Mouse (Mus musculus): ENCODE results near the gene Dmrta2. TPM values are rescaled to one million over a fixed set of nuclear protein-coding genes. Genes with fewer than 3 reads are reported as not detected.

The Dmrta2 gene
- polyA plus RNA-seq, 1 experiment from 2014 or later, result 0.14 TPM

DNA sequence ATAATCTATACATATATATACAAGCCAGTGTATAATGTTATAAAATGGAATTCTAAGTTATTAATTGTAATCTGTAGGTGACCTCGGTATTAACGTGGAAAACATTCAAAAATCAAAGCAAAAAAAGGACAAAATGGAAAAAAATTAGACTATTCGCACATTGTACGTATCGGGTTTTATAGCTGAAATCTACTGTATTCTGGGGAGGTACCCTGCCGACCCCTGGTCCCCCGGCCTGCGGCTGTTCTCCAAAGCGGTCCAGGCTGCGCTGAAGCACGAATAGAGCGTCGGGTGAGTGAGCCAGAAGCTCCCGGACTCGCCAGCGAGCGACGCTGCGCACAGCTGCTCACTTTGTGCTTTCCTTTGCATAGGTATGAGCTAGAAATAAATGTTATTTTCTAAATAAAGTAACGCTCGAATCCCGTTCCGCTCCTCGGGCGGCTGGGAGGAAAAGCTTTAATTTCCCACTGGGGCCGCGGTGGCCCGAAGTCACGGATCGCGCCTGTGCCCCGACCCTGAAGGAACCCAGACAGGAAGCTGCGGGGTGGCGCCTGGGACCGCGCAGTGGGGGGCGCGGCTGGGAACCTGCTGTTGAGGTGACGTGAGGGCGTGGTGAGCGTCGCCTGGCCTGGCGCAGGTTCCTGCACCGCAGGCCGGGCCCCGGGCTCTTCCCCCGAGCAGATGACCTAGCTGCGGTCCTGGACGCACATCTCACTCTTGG is 5.6 kb downstream of the Dmrta2 start:
- 1% methylated on average over 46 of the region's 49 CpGs for WGBS

GRCm38 (mm10) chr4:109984011-109984411 is 6.2 kb downstream of the Dmrta2 start:
- under 1% methylated on average over 24 of the region's 24 CpGs for WGBS
- Histone ChIP-seq H3K9me3 (ENCODE audit: control insufficient read depth, low read length) (no peaks in the 10 kb centered on the region), H3K4me2 (replicated peaks; ENCODE audit: low read depth, low read length) (no peak overlapping the region), H3K27me3 (ENCODE audit: control insufficient read depth, insufficient read depth, low read length) (peaks cover 95% of the 10 kb centered on the region), H3K4me3 (ENCODE audit: low read length) (peak overlapping the region; percentile 22; the same call in 1 of the 2 replicates), H3K36me3 (ENCODE audit: control insufficient read depth, insufficient read depth, low read length) (no peaks in the 10 kb centered on the region), H3K27ac (ENCODE audit: low read depth, low read length) (no peak overlapping the region), H3K4me1 (ENCODE audit: control insufficient read depth, insufficient read depth, low read length) (peaks cover 13% of the 10 kb centered on the region; the same call in 1 of the 2 replicates), H3K9ac (ENCODE audit: low read depth, low read length) (no peak overlapping the region)
- ATAC-seq (ENCODE audit: low FRiP score, low TSS enrichment), result peak; percentile 3; the same call in 1 of the 2 replicates

More for the DNA sequence above, 5.6 kb downstream of the Dmrta2 start:
- peak; percentile 21; the same call in 1 of the 2 replicates for ATAC-seq (ENCODE audit: low FRiP score, low TSS enrichment)
- Histone ChIP-seq H3K4me2 (replicated peaks; ENCODE audit: low read depth, low read length) (no peak overlapping the region), H3K9me3 (ENCODE audit: control insufficient read depth, low read length) (no peaks in the 10 kb centered on the region), H3K4me3 (ENCODE audit: low read length) (peak overlapping the region; percentile 22), H3K27me3 (ENCODE audit: control insufficient read depth, insufficient read depth, low read length) (peaks cover 94% of the 10 kb centered on the region), H3K27ac (ENCODE audit: low read depth, low read length) (no peak overlapping the region), H3K4me1 (ENCODE audit: control insufficient read depth, insufficient read depth, low read length) (peaks cover 14% of the 10 kb centered on the region; the same call in 1 of the 2 replicates), H3K36me3 (ENCODE audit: control insufficient read depth, insufficient read depth, low read length) (no peaks in the 10 kb centered on the region), H3K9ac (ENCODE audit: low read depth, low read length) (no peak overlapping the region)

DNA sequence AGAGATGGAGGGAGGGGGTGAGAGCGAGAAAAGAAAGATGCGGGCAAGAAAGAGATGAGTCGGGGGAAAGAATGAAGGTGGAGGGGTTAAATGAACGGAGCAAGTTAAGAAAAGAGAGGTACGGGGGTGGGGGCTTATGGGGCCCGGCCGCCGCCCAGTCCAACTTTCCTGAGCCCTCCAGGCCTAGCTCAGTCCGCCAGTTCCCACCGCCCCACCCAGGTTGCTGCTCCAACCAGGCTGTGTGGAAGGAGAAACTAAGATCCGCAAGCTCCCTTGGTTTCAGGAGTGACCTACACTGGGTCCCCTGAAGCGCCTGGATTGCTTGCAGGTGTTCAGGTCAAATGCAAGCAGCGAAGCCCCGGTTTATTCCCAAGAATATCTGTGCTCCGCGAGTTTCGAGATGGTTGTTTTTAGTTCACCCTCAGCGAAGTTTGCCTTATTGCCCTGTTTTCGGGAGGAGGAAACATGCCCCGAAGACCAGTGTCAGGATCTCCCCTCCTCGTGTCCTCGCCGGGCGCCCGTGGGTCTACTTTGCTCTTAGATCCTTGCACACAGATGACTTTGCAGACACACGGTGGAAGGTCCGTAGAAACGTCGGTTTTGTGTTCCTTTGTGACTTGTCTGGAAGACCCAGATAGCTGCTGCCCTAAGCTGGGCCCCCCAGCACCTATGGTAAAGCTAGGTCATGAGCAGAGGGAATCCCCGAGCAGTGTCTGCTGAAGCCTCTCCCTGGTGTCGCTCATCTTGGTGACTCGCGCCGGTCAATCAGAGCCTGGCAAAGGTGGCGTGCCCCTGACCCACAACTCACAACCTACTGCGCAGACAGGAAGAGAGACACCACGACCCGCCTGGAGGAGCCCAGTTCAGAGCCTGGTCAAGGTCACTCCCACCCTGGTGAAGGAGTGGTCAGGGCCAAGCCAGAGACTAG is 6.9 kb downstream of the Dmrta2 start:
- H3K27me3 ChIP-seq (ENCODE audit: control insufficient read depth, insufficient read depth, low read length), result peaks cover 96% of the 10 kb centered on the region
- no peak overlapping the region for H3K9ac ChIP-seq (ENCODE audit: low read depth, low read length)
- no peak overlapping the region for H3K4me2 ChIP-seq (replicated peaks; ENCODE audit: low read depth, low read length)
- H3K27ac ChIP-seq (ENCODE audit: low read depth, low read length), result no peak overlapping the region
- no peaks in the 10 kb centered on the region for H3K9me3 ChIP-seq (ENCODE audit: control insufficient read depth, low read length)
- H3K4me3 ChIP-seq (ENCODE audit: low read length), result no peak overlapping the region
- WGBS, result 1% methylated on average over 38 of the region's 38 CpGs
- ATAC-seq (ENCODE audit: low FRiP score, low TSS enrichment), result no peak
- H3K36me3 ChIP-seq (ENCODE audit: control insufficient read depth, insufficient read depth, low read length), result no peaks in the 10 kb centered on the region
- peaks cover 13% of the 10 kb centered on the region; the same call in 1 of the 2 replicates for H3K4me1 ChIP-seq (ENCODE audit: control insufficient read depth, insufficient read depth, low read length)

DNA sequence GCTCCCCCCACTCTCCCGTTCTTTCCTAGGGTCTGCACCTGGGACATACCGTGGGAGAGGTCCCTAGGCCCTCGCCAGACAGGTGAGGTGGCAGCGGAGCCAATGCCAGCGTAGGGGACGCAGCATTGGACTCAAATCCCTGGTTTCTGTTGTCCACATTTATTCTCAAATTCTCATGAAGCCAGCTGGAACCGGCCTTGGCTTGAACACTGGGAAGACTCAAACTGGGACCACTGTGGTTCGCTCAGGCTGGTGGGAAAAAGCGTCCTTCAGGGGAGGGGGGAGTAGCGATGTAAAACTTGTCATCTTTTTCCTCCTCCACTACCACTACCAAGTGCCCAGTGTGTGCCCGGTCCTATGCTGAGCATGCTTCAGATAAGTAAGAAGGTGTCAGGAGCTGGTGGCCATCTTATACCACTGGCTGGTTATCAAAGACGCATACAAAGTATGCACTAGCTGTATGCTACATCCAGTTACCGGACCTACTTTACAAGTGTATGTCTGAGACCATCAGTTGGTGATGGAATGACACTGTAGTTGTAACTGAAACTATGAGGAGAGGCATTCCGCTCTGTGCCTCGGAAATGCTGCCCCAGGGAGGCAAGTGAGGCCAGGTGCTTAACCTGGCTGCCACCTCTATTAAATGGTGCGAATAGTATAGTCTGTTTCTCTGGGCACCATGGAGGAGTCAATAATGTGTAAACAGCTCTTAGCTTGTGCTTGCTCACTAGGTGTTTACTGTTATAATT is 7.7 kb downstream of the Dmrta2 start:
- Histone ChIP-seq H3K4me3 (ENCODE audit: low read length) (no peak overlapping the region), H3K27ac (ENCODE audit: low read depth, low read length) (no peak overlapping the region), H3K9ac (ENCODE audit: low read depth, low read length) (no peak overlapping the region), H3K4me2 (replicated peaks; ENCODE audit: low read depth, low read length) (no peak overlapping the region), H3K9me3 (ENCODE audit: control insufficient read depth, low read length) (no peaks in the 10 kb centered on the region), H3K4me1 (ENCODE audit: control insufficient read depth, insufficient read depth, low read length) (peaks cover 13% of the 10 kb centered on the region; the same call in 1 of the 2 replicates), H3K36me3 (ENCODE audit: control insufficient read depth, insufficient read depth, low read length) (no peaks in the 10 kb centered on the region), H3K27me3 (ENCODE audit: control insufficient read depth, insufficient read depth, low read length) (peaks cover 95% of the 10 kb centered on the region)
- 3% methylated on average over 16 of the region's 16 CpGs for WGBS
- no peak for ATAC-seq (ENCODE audit: low FRiP score, low TSS enrichment)

DNA sequence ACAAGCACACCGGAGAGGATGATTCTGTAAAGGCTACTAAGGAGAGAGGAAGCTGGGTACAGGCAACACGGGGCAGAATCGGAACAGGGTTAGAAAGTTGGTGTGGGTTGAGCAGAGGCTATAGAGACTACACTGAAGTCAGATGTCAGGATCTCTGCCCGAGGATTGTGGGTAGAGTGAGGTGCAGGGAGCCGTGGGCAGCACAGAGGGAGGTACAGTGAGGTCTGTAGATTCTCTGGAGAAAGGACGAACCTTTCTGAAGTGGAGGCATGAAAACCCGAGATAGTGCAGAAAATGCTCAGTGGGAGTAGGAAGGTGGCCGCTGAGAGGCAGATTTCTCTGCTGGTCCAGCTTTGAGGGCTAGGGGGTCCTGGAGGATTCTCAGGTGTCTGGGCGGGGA is 8.4 kb downstream of the Dmrta2 start:
- Histone ChIP-seq H3K4me3 (ENCODE audit: low read length) (no peak overlapping the region), H3K9ac (ENCODE audit: low read depth, low read length) (no peak overlapping the region), H3K4me2 (replicated peaks; ENCODE audit: low read depth, low read length) (no peak overlapping the region), H3K4me1 (ENCODE audit: control insufficient read depth, insufficient read depth, low read length) (peaks cover 13% of the 10 kb centered on the region; the same call in 1 of the 2 replicates), H3K9me3 (ENCODE audit: control insufficient read depth, low read length) (no peaks in the 10 kb centered on the region), H3K27me3 (ENCODE audit: control insufficient read depth, insufficient read depth, low read length) (peaks cover 93% of the 10 kb centered on the region), H3K36me3 (ENCODE audit: control insufficient read depth, insufficient read depth, low read length) (no peaks in the 10 kb centered on the region), H3K27ac (ENCODE audit: low read depth, low read length) (no peak overlapping the region)
- WGBS, result 2% methylated on average over 9 of the region's 9 CpGs
- no peak for ATAC-seq (ENCODE audit: low FRiP score, low TSS enrichment)

DNA sequence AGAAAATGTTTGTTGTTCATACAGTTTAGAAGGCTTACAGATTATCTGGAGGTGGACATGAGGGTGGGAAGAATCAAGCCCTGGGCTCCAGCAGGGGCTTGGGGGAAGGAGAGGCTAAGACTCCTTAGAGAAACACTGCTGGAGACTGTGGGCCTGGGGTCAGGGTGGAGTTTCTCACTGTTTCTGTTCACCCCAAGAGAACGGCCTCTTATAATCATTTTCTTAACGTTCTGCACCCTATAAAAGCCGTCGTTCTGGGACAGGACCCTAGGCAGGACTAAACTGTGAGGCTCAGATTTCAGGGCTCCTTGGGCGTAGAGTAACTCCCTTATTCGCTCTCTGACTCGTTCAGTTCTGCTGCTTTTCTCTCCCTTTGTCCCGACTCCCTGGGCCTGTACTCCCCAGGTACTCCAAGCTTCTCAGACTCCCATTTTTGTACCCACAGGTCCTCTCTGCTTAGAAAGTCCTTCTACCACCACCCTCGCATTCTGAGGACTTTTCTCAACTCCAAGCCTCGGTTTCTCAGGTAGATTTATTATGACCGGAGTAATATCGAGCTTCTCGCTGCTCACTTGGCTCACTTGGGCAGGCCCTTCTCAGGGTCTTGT is 9.0 kb downstream of the Dmrta2 start:
- ATAC-seq (ENCODE audit: low FRiP score, low TSS enrichment), result no peak
- peaks cover 90% of the 10 kb centered on the region for H3K27me3 ChIP-seq (ENCODE audit: control insufficient read depth, insufficient read depth, low read length)
- 3% methylated on average over 13 of the region's 13 CpGs for WGBS
- no peak overlapping the region for H3K4me2 ChIP-seq (replicated peaks; ENCODE audit: low read depth, low read length)
- no peak overlapping the region for H3K4me3 ChIP-seq (ENCODE audit: low read length)
- H3K36me3 ChIP-seq (ENCODE audit: control insufficient read depth, insufficient read depth, low read length), result no peaks in the 10 kb centered on the region
- no peak overlapping the region for H3K9ac ChIP-seq (ENCODE audit: low read depth, low read length)
- H3K4me1 ChIP-seq (ENCODE audit: control insufficient read depth, insufficient read depth, low read length), result peaks cover 11% of the 10 kb centered on the region; the same call in 1 of the 2 replicates
- H3K27ac ChIP-seq (ENCODE audit: low read depth, low read length), result no peak overlapping the region
- no peaks in the 10 kb centered on the region for H3K9me3 ChIP-seq (ENCODE audit: control insufficient read depth, low read length)

DNA sequence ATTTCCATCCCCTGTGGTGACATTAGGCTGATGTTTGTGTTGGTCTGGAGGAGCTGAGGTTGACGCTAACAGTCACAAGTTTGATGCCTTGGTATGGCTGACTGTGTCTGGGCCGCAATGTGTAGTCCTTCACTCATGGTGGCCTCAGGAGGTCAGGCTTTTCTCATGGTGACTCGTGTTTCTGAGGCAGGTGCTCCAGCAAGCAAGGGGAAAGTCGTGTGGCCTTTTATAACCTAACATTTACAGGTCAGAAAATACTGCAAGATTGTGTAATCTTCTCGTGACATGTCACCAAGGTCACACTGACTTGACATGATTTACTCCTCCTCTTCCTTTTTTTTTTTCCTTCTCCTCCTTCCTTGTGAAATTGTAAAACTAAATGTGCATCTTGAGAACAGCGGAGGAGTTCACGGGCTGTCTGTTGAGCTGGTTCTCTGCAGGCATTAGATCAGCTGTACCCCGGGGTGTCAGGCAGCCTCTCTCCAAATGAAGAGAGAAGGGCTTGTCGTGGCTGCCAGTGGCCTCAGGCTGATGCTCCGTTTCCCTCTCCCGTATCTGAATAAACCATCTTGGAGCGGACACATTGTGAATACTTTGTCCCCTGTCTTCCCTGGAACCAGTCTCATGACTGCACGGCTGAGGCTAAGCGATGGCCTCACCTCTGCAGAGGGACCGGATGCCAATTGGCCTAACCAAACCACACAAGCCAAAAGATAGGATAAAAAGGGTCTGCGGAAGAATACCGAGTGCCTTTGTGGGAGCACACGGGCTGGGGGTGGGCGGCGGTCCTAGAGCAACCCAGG is 9.9 kb downstream of the Dmrta2 start:
- H3K27ac ChIP-seq (ENCODE audit: low read depth, low read length), result no peak overlapping the region
- H3K4me1 ChIP-seq (ENCODE audit: control insufficient read depth, insufficient read depth, low read length), result peaks cover 4% of the 10 kb centered on the region; the same call in 1 of the 2 replicates
- peaks cover 86% of the 10 kb centered on the region for H3K27me3 ChIP-seq (ENCODE audit: control insufficient read depth, insufficient read depth, low read length)
- no peak for ATAC-seq (ENCODE audit: low FRiP score, low TSS enrichment)
- H3K4me3 ChIP-seq (ENCODE audit: low read length), result no peak overlapping the region
- no peaks in the 10 kb centered on the region for H3K9me3 ChIP-seq (ENCODE audit: control insufficient read depth, low read length)
- WGBS, result 2% methylated on average over 20 of the region's 20 CpGs
- no peak overlapping the region for H3K9ac ChIP-seq (ENCODE audit: low read depth, low read length)
- no peaks in the 10 kb centered on the region for H3K36me3 ChIP-seq (ENCODE audit: control insufficient read depth, insufficient read depth, low read length)
- no peak overlapping the region for H3K4me2 ChIP-seq (replicated peaks; ENCODE audit: low read depth, low read length)

GRCm38 (mm10) chr4:109988411-109988810 is 10.6 kb downstream of the Dmrta2 start:
- Histone ChIP-seq H3K4me2 (replicated peaks; ENCODE audit: low read depth, low read length) (no peak overlapping the region), H3K9me3 (ENCODE audit: control insufficient read depth, low read length) (no peaks in the 10 kb centered on the region), H3K4me1 (ENCODE audit: control insufficient read depth, insufficient read depth, low read length) (peaks cover 4% of the 10 kb centered on the region; the same call in 1 of the 2 replicates), H3K27me3 (ENCODE audit: control insufficient read depth, insufficient read depth, low read length) (peaks cover 82% of the 10 kb centered on the region), H3K4me3 (ENCODE audit: low read length) (no peak overlapping the region), H3K27ac (ENCODE audit: low read depth, low read length) (no peak overlapping the region), H3K9ac (ENCODE audit: low read depth, low read length) (no peak overlapping the region), H3K36me3 (ENCODE audit: control insufficient read depth, insufficient read depth, low read length) (no peaks in the 10 kb centered on the region)
- WGBS, result 6% methylated on average over 5 of the region's 5 CpGs
- no peak for ATAC-seq (ENCODE audit: low FRiP score, low TSS enrichment)

All from kidney, embryonic 14.5 days (tissue).